Mouse (Mus musculus) thymus, postnatal 0 days (tissue): ENCODE measurements around the gene Zfp846. TPM values are rescaled to one million over a fixed set of nuclear protein-coding genes. Genes with fewer than 3 reads are reported as not detected.
A peak's percentile ranks its signal among the peaks of the same experiment; 100 is the strongest.

Source experiments
- DNase-seq: peaks from one replicate; pipeline ENCODE4 v3.0.0-alpha.2; 2015; ENCODE audit warnings: low spot score
- polyA plus RNA-seq: library from polyadenylated mRNA; unstranded; fragments of >200 nt; fragmentation: Nextera tagmentation; extraction: Ambion mirVana; gene quantifications from 2 replicates; pipeline ENCODE4 v1.2.1, GENCODE M21; 2015

Zfp846 gene
- polyA plus RNA-seq, 1 experiment from 2014 or later = 22.9 TPM

GRCm38 (mm10) chr9:20636790-20637189 lies 55.7 kb downstream of the Zfp846 start:
- no peak for DNase-seq

- DNase-seq = no peak
Observed at GRCm38 (mm10) chr9:20638552-20638951, 57.5 kb downstream of the Zfp846 start.

- peak; percentile 33 for DNase-seq
Observed at GRCm38 (mm10) chr9:20639486-20639885, 58.4 kb downstream of the Zfp846 start.

DNA sequence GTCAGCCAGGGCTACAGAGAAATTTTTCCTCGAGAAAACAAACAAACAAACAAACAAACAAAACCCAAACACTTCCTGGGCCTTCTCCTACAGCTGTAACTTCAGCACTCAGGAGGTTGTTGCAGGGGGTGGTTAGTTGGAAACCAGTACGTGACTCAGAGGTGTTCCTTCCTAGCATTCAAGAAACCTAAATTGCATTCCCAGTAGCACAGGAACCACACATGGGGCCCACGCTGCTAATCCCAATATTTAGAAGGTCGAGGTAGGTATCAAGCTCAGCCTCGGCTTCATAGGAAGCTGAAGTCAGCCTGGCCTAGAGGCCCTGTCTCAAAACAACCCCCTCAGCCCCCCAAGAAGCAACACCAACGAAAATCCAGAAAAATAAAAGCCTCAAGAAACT lies 60.4 kb downstream of the Zfp846 start:
- DNase-seq = peak; percentile 39

DNA sequence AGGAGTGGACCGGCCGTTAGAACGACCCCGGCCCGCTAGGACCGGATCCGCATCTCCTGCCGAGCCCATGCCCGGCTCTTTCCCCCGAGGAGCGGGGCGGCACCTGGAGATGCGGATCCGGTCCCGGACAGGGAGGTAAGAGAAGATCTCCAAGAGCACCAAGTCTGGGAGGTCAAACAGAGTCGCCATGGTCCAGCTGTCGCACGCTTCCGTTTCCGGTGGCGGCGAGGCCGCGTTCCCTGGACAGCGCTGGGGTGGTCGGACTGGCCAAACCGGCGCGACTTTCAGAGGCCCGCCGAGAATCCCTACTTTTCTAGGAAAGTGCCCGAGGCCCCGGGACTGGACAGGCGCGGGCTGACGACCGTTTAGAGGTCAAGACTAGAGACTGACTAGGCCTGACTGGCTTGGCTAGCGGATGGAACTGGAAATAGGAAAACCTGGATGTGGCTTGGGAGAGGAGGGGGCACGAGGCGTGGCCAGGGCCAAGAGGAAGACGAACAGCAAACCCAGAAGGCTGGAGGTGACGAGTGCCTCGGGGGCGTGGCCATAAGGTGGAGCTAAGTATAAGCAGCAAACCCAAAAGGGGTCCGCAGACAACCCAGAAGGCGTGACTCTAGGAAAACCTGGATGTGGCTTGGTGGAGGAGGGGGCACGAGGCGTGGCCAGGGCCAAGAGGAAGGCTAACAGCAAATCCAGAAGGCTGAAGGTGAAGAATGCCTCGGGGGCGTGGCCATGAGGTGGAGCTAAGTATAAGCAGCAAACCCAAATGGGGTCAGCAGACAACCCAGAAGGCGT lies 61.2 kb downstream of the Zfp846 start, which contains the start of gene Ubl5:
Ubl5 (plus strand) TSS at position 778 of the 795 bp plus-strand sequence.
- peak; percentile 99 for DNase-seq

DNA sequence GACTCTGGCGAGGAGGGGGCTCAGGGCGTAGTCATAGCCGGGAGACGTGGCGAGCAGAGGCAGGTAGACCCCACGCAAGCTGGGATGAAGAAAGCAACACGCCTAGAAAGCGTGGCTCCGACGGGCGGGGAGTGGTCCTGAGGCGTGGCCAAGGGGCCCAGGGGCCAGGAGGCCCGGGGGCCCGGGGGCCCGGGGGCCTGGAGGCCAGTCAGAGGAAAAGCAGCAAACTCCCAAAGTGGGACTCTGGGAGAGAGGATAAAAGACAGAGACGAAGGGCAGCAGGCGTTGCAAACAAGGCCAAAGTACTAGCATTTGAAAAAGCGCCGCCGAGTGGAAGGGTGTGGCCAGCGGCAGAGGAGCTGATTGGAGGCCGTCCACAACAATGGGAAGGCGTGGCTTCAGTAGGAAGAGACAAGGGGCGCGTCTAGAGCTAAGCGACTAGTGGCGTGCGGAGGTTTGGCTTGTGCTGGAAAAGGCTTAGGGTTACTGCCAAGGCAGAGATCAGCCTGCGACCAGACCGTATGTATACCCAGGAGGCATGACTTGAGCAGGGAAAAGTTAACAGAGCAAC lies 61.9 kb downstream of the Zfp846 start:
- peak; percentile 95 for DNase-seq

- DNase-seq = peak; percentile 50
Observed at GRCm38 (mm10) chr9:20643781-20644180, 62.7 kb downstream of the Zfp846 start.

- peak; percentile 83 for DNase-seq
Observed at GRCm38 (mm10) chr9:20644360-20645081, 63.4 kb downstream of the Zfp846 start, which contains the start of gene Fbxl12. Gene Fbxl12, minus strand, starts transcription at chr9:20644767.

DNA sequence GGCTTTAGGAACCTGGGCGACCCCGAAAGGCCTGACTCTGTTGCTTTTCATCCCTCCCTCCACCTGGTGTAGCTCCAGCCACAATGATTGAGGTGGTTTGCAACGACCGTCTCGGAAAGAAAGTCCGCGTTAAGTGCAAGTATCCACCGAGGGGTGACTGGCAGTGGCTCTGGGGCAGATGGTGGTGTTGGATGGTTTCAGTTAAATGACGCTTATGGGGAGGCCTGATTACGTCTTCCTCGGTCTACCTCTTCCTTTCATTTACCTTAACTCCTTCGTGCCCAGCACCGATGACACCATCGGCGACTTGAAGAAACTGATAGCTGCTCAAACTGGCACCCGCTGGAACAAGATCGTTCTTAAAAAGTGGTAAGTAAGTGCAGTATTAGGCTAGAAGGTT lies 64.0 kb downstream of the Zfp846 start:
- DNase-seq = peak; percentile 46

GRCm38 (mm10) chr9:20651602-20652259 lies 70.6 kb downstream of the Zfp846 start, which contains the start of gene Pin1:
Gene Pin1, plus strand, starts transcription at chr9:20652095.
- peak; percentile 99 for DNase-seq

GRCm38 (mm10) chr9:20652260-20652658 lies 71.2 kb downstream of the Zfp846 start:
- no peak for DNase-seq

DNA sequence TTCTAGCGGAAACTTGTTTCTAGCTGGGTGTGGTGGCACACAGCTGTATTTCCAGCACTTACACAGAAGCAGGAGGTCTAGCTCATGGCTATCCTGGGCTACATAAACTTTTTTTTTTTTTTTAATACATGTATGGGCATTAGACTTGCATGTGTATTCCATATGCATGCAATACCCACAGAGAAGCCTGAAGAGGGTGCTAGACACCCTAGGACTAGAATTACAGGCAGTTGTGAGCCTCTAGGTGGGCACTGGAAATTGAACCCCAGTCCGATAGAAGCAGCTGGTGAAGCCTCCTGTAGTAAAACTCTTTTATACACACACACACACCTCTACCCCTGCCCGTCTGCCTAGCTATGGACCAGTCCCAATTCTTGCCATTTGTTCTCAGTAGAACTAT lies 72.8 kb downstream of the Zfp846 start:
- DNase-seq = no peak

Other genes with a start within 250 kb of the Zfp846 start
- gene Olfr18, start 245.2 kb upstream of the Zfp846 start, polyA plus RNA-seq = 0.04 TPM in 1 of 2 replicates, not detected in the other
- 64.2 and 71.1 TPM in 2 replicates for gene Zfp560, start 196.1 kb upstream of the Zfp846 start, polyA plus RNA-seq
- 15.4 and 16.3 TPM in 2 replicates for gene Zfp26, start 121.1 kb upstream of the Zfp846 start, polyA plus RNA-seq
- gene Zfp426, start 88.5 kb upstream of the Zfp846 start, polyA plus RNA-seq = 14.7 and 18.1 TPM in 2 replicates
- 52.5 and 69.8 TPM in 2 replicates for gene Zfp266, start 59.9 kb upstream of the Zfp846 start, polyA plus RNA-seq
- gene Ubl5, start 61.6 kb downstream of the Zfp846 start, polyA plus RNA-seq = 658 and 685 TPM in 2 replicates
- 149 and 159 TPM in 2 replicates for gene Fbxl12, start 63.5 kb downstream of the Zfp846 start, polyA plus RNA-seq
- 54.9 and 56.7 TPM in 2 replicates for gene Pin1, start 70.8 kb downstream of the Zfp846 start, polyA plus RNA-seq
- gene Olfm2, start 165.1 kb downstream of the Zfp846 start, polyA plus RNA-seq = 0.24 and 0.52 TPM in 2 replicates
- gene Col5a3, start 233.8 kb downstream of the Zfp846 start, polyA plus RNA-seq = 1.8 and 1.9 TPM in 2 replicates
- not detected in 2 replicates for gene Rdh8, start 237.2 kb downstream of the Zfp846 start, polyA plus RNA-seq